Mouse (Mus musculus): ENCODE data around the gene Atp6v1a. TPM values are rescaled to one million over a fixed set of nuclear protein-coding genes. Genes with fewer than 3 reads are reported as not detected.

Gene Atp6v1a
- polyA plus RNA-seq, 1 experiment = 87.7 TPM

- Histone ChIP-seq H3K4me1 (ENCODE audit: control insufficient read depth, insufficient read depth, low read length) (no peaks in the 10 kb centered on the region), H3K36me3 (ENCODE audit: control insufficient read depth, insufficient read depth, low read length, poor library complexity, severe bottlenecking) (peaks cover 3% of the 10 kb centered on the region; the same call in 1 of the 2 replicates), H3K9me3 (replicated peaks; ENCODE audit: control insufficient read depth, insufficient read depth, low read length, poor library complexity, severe bottlenecking) (no peaks in the 10 kb centered on the region), H3K27me3 (ENCODE audit: control insufficient read depth, insufficient read depth, low read length, poor library complexity, severe bottlenecking) (no peaks in the 10 kb centered on the region), H3K4me3 (ENCODE audit: low read depth, low read length) (peak overlapping the region; percentile 17), H3K9ac (ENCODE audit: low read depth, poor library complexity, severe bottlenecking) (peak overlapping the region; percentile 98), H3K27ac (ENCODE audit: insufficient read depth, low read length) (no peak overlapping the region)
- TF ChIP-seq EP300 (IDR thresholded peaks at IDR 0.05; ENCODE audit: insufficient read depth, low read depth, low read length) = no peak
- no peak for TF ChIP-seq CTCF (IDR thresholded peaks at IDR 0.05; ENCODE audit: low read depth, low read length)
- TF ChIP-seq POLR2A (IDR thresholded peaks at IDR 0.05; ENCODE audit: insufficient read depth, low read length) = no peak
Measured at GRCm38 (mm10) chr16:44141483-44141882, 2.0 kb upstream of the Atp6v1a start.

DNA sequence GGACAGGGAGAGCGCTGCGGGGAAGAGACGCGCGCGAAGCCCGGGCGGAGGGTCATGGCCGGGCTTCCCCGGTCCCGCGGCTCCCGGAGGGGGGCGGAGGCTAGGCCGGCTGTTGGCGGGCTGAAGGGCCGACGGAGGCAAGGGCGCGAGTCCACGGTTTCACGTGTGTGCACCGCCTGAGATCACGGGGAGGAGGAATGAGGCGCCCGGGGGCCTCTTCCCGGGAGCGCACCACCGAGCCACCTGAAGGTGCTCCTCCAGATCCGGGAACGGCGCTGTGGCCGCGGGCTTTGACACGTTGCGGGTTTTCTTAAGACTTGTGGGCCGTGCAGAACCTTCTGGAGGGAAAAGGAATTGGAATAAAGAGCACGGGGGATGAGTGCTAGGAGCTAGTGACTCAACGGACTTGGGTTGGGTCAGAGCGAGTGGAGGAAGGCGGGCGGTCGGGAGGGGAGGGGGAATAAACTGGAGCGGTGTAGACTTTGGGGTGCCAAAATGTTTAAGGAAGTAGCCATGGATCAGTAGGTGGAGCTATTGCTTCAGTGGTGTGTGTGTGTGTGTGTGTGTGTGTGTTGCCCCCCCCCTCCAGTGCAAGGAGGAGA, 782 bp upstream of the Atp6v1a start:
- Histone ChIP-seq H3K4me1 (ENCODE audit: control insufficient read depth, insufficient read depth, low read length) (no peaks in the 10 kb centered on the region), H3K4me3 (ENCODE audit: low read depth, low read length) (peak overlapping the region; percentile 99), H3K27me3 (ENCODE audit: control insufficient read depth, insufficient read depth, low read length, poor library complexity, severe bottlenecking) (no peaks in the 10 kb centered on the region), H3K27ac (ENCODE audit: insufficient read depth, low read length) (peak overlapping the region; percentile 81), H3K36me3 (ENCODE audit: control insufficient read depth, insufficient read depth, low read length, poor library complexity, severe bottlenecking) (peaks cover 3% of the 10 kb centered on the region; the same call in 1 of the 2 replicates), H3K9me3 (replicated peaks; ENCODE audit: control insufficient read depth, insufficient read depth, low read length, poor library complexity, severe bottlenecking) (no peaks in the 10 kb centered on the region), H3K9ac (ENCODE audit: low read depth, poor library complexity, severe bottlenecking) (peak overlapping the region; percentile 98)
- TF ChIP-seq POLR2A (IDR thresholded peaks at IDR 0.05; ENCODE audit: insufficient read depth, low read length) = no peak
- no peak for TF ChIP-seq EP300 (IDR thresholded peaks at IDR 0.05; ENCODE audit: insufficient read depth, low read depth, low read length)
- peak; percentile 27 for TF ChIP-seq CTCF (IDR thresholded peaks at IDR 0.05; ENCODE audit: low read depth, low read length)

DNA sequence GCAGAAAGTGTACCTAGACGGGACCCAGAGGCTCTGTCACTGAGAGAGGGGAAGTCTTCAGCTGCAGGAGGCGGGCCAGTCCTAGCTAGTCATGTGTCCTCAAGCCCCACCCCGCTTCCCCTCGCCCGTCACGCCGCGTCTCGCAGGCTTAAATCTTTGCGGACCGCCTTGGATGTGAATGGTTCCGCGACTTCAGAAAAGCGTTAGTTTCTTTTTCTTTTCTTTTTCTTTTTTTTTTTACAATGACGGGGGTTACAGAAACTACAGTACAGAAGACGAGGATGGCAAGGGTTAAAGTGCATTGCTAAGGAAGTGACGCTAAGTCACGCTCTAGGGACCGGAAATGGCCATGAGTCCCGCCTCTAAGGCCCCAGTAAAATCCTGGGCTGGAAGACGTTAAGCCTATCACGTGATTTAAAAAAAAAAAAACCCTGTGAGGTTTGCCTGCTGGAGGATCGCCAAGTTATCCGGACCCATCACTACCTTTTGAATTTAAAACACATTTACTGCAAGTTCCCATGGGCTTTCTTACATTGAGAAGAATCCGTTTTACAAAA, 448 bp downstream of the Atp6v1a start:
- H3K9me3 ChIP-seq (replicated peaks; ENCODE audit: control insufficient read depth, insufficient read depth, low read length, poor library complexity, severe bottlenecking) = no peaks in the 10 kb centered on the region
- peak; percentile 3 for TF ChIP-seq POLR2A (IDR thresholded peaks at IDR 0.05; ENCODE audit: insufficient read depth, low read length)
- no peak for TF ChIP-seq CTCF (IDR thresholded peaks at IDR 0.05; ENCODE audit: low read depth, low read length)
- peak overlapping the region; percentile 94 for H3K27ac ChIP-seq (ENCODE audit: insufficient read depth, low read length)
- peak overlapping the region; percentile 98 for H3K9ac ChIP-seq (ENCODE audit: low read depth, poor library complexity, severe bottlenecking)
- H3K27me3 ChIP-seq (ENCODE audit: control insufficient read depth, insufficient read depth, low read length, poor library complexity, severe bottlenecking) = no peaks in the 10 kb centered on the region
- no peaks in the 10 kb centered on the region for H3K4me1 ChIP-seq (ENCODE audit: control insufficient read depth, insufficient read depth, low read length)
- peak overlapping the region; percentile 90 for H3K4me3 ChIP-seq (ENCODE audit: low read depth, low read length)
- 0 out of 2 replicates have a peak, but pooled peaks cover 3% of the 10 kb centered on the region for H3K36me3 ChIP-seq (ENCODE audit: control insufficient read depth, insufficient read depth, low read length, poor library complexity, severe bottlenecking)

- TF ChIP-seq EP300 (IDR thresholded peaks at IDR 0.05; ENCODE audit: insufficient read depth, low read depth, low read length) (no peak), POLR2A (IDR thresholded peaks at IDR 0.05; ENCODE audit: insufficient read depth, low read length) (peak; percentile 84)
- peak overlapping the region; percentile 29 for H3K27ac ChIP-seq (ENCODE audit: insufficient read depth, low read length)
Measured at GRCm38 (mm10) chr16:44138377-44138978, 1.0 kb downstream of the Atp6v1a start.

GRCm38 (mm10) chr16:44136511-44137021, 2.9 kb downstream of the Atp6v1a start:
- no peaks in the 10 kb centered on the region for H3K9me3 ChIP-seq (replicated peaks; ENCODE audit: control insufficient read depth, insufficient read depth, low read length, poor library complexity, severe bottlenecking)
- H3K9ac ChIP-seq (ENCODE audit: low read depth, poor library complexity, severe bottlenecking) = no peak overlapping the region
- H3K4me3 ChIP-seq (ENCODE audit: low read depth, low read length) = no peak overlapping the region
- H3K36me3 ChIP-seq (ENCODE audit: control insufficient read depth, insufficient read depth, low read length, poor library complexity, severe bottlenecking) = no peaks in the 10 kb centered on the region
- TF ChIP-seq EP300 (IDR thresholded peaks at IDR 0.05; ENCODE audit: insufficient read depth, low read depth, low read length) (no peak), CTCF (IDR thresholded peaks at IDR 0.05; ENCODE audit: low read depth, low read length) (no peak), POLR2A (IDR thresholded peaks at IDR 0.05; ENCODE audit: insufficient read depth, low read length) (no peak)
- no peaks in the 10 kb centered on the region for H3K27me3 ChIP-seq (ENCODE audit: control insufficient read depth, insufficient read depth, low read length, poor library complexity, severe bottlenecking)
- H3K27ac ChIP-seq (ENCODE audit: insufficient read depth, low read length) = no peak overlapping the region
- no peaks in the 10 kb centered on the region for H3K4me1 ChIP-seq (ENCODE audit: control insufficient read depth, insufficient read depth, low read length)

More at GRCm38 (mm10) chr16:44138377-44138978, 1.0 kb downstream of the Atp6v1a start:
- Histone ChIP-seq H3K4me3 (ENCODE audit: low read depth, low read length) (peak overlapping the region; percentile 90), H3K27me3 (ENCODE audit: control insufficient read depth, insufficient read depth, low read length, poor library complexity, severe bottlenecking) (no peaks in the 10 kb centered on the region), H3K9ac (ENCODE audit: low read depth, poor library complexity, severe bottlenecking) (peak overlapping the region; percentile 98), H3K4me1 (ENCODE audit: control insufficient read depth, insufficient read depth, low read length) (no peaks in the 10 kb centered on the region), H3K9me3 (replicated peaks; ENCODE audit: control insufficient read depth, insufficient read depth, low read length, poor library complexity, severe bottlenecking) (no peaks in the 10 kb centered on the region), H3K36me3 (ENCODE audit: control insufficient read depth, insufficient read depth, low read length, poor library complexity, severe bottlenecking) (no peaks in the 10 kb centered on the region)

DNA sequence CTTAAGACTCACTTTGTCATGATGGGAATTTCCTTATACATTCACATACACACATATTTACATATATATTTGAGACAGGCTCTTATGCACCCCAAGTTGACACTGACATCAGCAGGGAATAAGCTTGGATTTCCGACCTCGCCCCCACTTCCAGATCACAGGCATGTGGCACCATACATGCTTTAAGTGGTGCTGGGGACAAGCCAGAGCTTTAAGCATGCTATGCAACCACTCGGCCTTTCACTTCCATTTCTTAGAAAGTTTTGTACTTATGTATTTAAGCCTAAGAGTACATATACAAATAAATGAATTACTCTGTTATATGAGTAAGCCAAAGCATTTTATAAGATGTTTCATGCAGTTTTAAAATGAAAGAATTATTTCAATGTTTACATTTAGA, 6.3 kb downstream of the Atp6v1a start:
- Histone ChIP-seq H3K27ac (ENCODE audit: insufficient read depth, low read length) (no peak overlapping the region), H3K36me3 (ENCODE audit: control insufficient read depth, insufficient read depth, low read length, poor library complexity, severe bottlenecking) (no peaks in the 10 kb centered on the region; the same call in 1 of the 2 replicates), H3K4me3 (ENCODE audit: low read depth, low read length) (no peak overlapping the region), H3K27me3 (ENCODE audit: control insufficient read depth, insufficient read depth, low read length, poor library complexity, severe bottlenecking) (no peaks in the 10 kb centered on the region), H3K4me1 (ENCODE audit: control insufficient read depth, insufficient read depth, low read length) (no peaks in the 10 kb centered on the region), H3K9me3 (replicated peaks; ENCODE audit: control insufficient read depth, insufficient read depth, low read length, poor library complexity, severe bottlenecking) (no peaks in the 10 kb centered on the region), H3K9ac (ENCODE audit: low read depth, poor library complexity, severe bottlenecking) (no peak overlapping the region)
- TF ChIP-seq CTCF (IDR thresholded peaks at IDR 0.05; ENCODE audit: low read depth, low read length) (no peak), EP300 (IDR thresholded peaks at IDR 0.05; ENCODE audit: insufficient read depth, low read depth, low read length) (no peak), POLR2A (IDR thresholded peaks at IDR 0.05; ENCODE audit: insufficient read depth, low read length) (no peak)

All from ES-Bruce4 (cell line).